Mouse (Mus musculus) spleen, adult 2 months (tissue): Measurements from ENCODE around the gene Kpna6.

ENCODE experiments used
- CTCF ChIP-seq: fragments of 200-500 bp; IDR thresholded peaks from 2 replicates; pipeline ENCODE4 v1.5.1; 2011; ENCODE audit warnings: mild to moderate bottlenecking, inconsistent platforms; ENCODE audit not compliant: insufficient read depth, insufficient read length, insufficient replicate concordance; ENCODE audit errors: extremely low read depth
- POLR2A ChIP-seq: fragments of 200-500 bp; IDR thresholded peaks from 2 replicates; pipeline ENCODE4 v1.6.1; 2011; ENCODE audit warnings: low read depth, low read length, inconsistent platforms

DNA sequence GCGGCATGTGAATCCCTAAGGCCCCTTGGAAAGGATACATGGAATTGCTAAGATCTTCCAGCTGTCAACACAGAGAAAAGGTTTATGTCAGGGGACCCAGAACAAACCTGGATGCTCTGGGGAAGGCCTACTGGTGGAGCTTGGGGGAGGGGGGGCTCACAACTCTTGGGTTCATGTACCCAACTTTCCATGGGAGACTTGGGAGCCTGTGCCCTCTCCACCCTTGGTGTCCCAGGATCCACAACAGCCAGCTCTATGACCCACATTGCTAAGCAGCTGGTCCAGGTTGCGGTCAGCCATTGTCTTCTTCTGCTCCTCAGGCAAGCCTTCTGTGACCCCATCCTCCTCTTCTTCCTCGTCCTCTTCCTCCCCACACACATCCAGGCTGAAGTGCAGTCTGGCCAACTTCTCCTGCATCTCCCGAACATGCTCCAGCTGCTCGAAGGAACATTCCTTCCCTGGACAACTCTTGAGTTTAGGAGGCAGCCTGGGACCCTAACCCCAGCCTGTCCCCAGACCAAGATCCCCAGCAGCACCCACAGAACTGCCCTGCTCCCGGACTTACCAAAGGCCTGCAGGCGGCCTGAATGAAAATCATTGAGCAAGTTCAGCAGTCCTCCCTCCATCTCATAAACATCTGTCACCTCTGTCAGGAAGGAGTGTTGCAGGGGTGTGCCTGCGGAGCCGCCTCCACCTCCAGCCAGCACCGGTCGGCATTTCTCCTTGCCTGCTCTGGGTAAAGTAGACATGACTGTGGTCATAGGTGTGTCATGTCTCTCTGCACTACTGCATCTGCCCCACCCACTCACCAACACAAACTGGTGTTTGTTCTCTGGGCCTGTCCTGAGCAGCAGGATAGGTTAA is 51.9 kb downstream of the Kpna6 start:
- TF ChIP-seq CTCF, result no peak
- no peak for TF ChIP-seq POLR2A
